Mouse (Mus musculus): ENCODE data around the gene Aig1. TPM values are rescaled to one million over a fixed set of nuclear protein-coding genes. Genes with fewer than 3 reads are reported as not detected.
"Not testable (repeated sequence)": the region's sequence is repeated elsewhere in the genome, so short reads cannot be mapped to it uniquely, and the experiment has no call there.

The Aig1 gene
- total RNA-seq (2015; ENCODE audit: low replicate concordance) (3.6 and 5.4 TPM in 2 replicates), total RNA-seq (2017; ENCODE audit: low replicate concordance) (2.0 and 6.9 TPM in 2 replicates)

- peak; percentile 98 for ATAC-seq (replicated peaks; ENCODE audit: low FRiP score, poor library complexity, severe bottlenecking)
Measured at GRCm38 (mm10) chr10:13868371-13869321, at the start of gene Aig1. Gene Aig1, minus strand, starts transcription at chr10:13868980.

GRCm38 (mm10) chr10:13916645-13917342, 48.0 kb upstream of the Aig1 start:
- no peak for ATAC-seq (replicated peaks; ENCODE audit: low FRiP score, poor library complexity, severe bottlenecking)

DNA sequence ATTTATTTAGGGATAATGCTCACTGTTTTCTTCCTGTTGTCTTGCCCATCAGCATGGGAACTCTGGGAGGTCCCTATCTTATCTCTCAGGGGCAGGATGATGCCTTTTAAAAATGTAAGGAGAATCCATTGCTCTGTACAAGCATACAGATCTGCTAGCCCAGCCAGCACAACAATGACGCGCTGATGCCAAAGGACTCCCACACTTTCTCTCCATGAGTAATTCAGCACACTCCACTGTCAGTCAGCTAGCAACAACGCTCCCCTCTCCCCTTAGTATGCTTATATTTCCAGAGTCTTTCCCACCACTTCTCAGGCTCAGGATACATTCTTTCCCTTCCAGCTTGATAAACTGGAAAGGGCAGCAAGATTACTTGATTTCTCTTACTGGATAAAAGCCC, 46.4 kb upstream of the Aig1 start:
- no peak for ATAC-seq (replicated peaks; ENCODE audit: low FRiP score, poor library complexity, severe bottlenecking)

DNA sequence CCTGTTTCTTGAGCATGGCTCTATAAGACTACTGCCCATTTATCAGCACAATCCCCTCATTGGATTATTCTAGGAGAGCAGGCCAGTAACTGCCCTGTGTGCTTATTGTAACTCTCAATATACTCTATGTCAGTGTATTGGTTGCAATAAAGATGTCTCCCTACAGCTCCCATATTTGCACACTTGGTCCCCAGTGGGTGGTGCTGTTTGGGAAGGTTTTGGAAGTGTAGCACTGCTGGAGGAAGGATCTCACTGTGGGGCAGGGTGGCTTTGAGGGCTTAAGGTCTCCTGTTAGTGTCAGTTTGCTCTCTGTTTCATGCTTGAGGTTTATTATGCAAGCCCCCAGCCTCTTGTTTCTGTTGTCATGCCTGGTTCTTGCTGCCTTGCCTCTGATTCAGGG, 44.9 kb upstream of the Aig1 start:
- no peak for ATAC-seq (replicated peaks; ENCODE audit: low FRiP score, poor library complexity, severe bottlenecking)

- ATAC-seq (replicated peaks; ENCODE audit: low FRiP score, poor library complexity, severe bottlenecking), result no peak
Measured at GRCm38 (mm10) chr10:13906261-13906741, 37.5 kb upstream of the Aig1 start.

- ATAC-seq (replicated peaks; ENCODE audit: low FRiP score, poor library complexity, severe bottlenecking), result no peak
Measured at GRCm38 (mm10) chr10:13905618-13906017, 36.8 kb upstream of the Aig1 start.

DNA sequence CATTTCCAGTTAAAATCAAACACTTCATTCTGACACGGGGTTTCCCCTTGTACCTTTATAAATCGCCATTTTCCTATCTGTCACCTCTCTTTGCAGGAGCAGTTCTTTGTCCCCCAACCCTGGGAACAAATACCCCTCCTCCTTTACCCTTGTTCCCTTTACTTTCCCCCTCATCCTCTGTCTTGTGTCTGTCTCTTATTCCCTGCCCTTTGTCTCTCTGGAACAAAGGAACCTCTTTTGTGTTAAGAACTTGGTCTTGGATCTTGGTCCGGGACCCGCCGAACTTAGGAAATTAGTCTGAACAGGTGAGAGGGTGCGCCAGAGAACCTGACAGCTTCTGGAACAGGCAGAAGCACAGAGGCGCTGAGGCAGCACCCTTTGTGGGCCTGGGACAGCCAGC, 24.0 kb upstream of the Aig1 start:
- ATAC-seq (replicated peaks; ENCODE audit: low FRiP score, poor library complexity, severe bottlenecking), result not testable (repeated sequence)

GRCm38 (mm10) chr10:13882975-13883875, 14.4 kb upstream of the Aig1 start:
- ATAC-seq (replicated peaks; ENCODE audit: low FRiP score, poor library complexity, severe bottlenecking), result no peak

- ATAC-seq (replicated peaks; ENCODE audit: low FRiP score, poor library complexity, severe bottlenecking), result no peak
Measured at GRCm38 (mm10) chr10:13882490-13882889, 13.7 kb upstream of the Aig1 start.

- ATAC-seq (replicated peaks; ENCODE audit: low FRiP score, poor library complexity, severe bottlenecking), result no peak
Measured at GRCm38 (mm10) chr10:13878696-13879095, 9.9 kb upstream of the Aig1 start.

GRCm38 (mm10) chr10:13875038-13875420, 6.2 kb upstream of the Aig1 start:
- ATAC-seq (replicated peaks; ENCODE audit: low FRiP score, poor library complexity, severe bottlenecking), result no peak

DNA sequence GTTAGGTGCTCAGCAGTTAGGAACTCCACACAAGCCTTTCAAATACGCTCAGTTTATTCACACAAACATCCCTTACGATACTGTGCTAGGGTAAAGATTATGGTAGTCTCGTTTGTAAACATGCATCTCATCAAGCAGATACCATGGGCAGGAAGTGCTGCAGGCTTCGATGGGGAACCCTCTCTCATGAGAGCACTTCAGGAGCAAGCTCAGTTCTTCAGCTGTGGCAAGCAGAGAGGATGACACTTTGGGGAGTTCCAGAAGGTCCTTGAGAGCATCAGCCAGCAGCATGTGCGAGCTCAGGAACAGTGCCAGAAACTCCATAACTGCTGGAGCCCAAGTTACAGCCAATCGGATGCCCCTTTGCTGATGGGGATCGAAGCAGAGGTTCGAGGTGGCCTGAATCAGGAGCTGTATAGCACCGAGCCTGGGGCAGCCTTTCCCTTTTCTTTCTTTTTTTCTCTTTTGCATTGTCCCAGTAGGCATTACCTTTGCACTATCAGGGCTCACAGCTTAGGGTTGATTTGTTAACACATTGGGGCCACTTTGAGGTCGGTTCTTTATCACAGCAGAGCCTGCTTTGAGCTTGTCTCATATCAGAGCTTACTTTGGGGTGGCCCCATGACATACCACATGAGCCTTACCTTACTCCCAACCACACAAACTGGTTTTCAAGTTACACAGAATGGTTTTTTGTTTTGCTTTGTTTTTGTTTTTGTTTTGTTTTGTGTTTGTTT, 5.7 kb upstream of the Aig1 start:
- ATAC-seq (replicated peaks; ENCODE audit: low FRiP score, poor library complexity, severe bottlenecking), result peak; percentile 42; the same call in 1 of the 2 replicates

DNA sequence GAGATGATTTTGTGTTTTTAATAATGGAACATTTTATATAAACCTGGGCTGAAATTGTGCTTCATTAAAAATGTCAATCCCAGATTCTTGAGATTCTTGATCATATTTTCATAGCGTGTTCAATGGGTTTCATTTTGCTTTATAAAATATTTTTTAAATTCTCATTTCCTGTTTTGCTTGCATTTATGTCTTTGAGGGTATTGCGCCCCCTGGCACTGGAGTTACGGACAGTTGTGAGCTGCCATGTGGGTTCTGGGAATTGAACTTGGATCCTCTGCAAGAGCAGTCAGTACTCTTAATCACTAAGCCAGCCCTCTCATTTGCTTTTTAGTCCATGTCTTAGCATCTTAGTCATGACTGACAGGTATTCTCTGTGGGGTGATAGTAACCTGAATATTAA, 1.8 kb upstream of the Aig1 start:
- no peak for ATAC-seq (replicated peaks; ENCODE audit: low FRiP score, poor library complexity, severe bottlenecking)

GRCm38 (mm10) chr10:13869322-13870035, 699 bp upstream of the Aig1 start:
- ATAC-seq (replicated peaks; ENCODE audit: low FRiP score, poor library complexity, severe bottlenecking), result no peak

DNA sequence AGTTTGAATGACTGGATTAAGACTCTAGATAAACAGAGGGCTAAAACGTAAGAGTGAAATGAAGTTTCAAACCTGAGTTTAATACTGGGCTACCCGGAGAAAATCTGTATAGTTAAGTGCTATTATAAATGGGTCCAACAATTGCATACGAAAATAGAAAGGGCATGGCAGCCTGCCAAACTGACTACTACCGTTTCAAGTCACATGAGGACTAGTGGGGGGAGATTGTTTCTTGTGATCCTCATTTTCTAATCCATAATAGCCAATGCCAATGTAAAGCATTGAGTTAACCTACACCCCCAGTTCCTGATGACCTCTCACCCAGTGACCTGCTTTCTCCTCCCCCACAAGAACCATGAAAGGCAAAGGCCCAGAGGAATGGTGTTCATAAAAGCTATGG, 2.4 kb downstream of the Aig1 start:
- ATAC-seq (replicated peaks; ENCODE audit: low FRiP score, poor library complexity, severe bottlenecking), result no peak

GRCm38 (mm10) chr10:13861115-13861909, 7.5 kb downstream of the Aig1 start:
- no peak for ATAC-seq (replicated peaks; ENCODE audit: low FRiP score, poor library complexity, severe bottlenecking)

GRCm38 (mm10) chr10:13856438-13856837, 12.3 kb downstream of the Aig1 start:
- ATAC-seq (replicated peaks; ENCODE audit: low FRiP score, poor library complexity, severe bottlenecking), result no peak

DNA sequence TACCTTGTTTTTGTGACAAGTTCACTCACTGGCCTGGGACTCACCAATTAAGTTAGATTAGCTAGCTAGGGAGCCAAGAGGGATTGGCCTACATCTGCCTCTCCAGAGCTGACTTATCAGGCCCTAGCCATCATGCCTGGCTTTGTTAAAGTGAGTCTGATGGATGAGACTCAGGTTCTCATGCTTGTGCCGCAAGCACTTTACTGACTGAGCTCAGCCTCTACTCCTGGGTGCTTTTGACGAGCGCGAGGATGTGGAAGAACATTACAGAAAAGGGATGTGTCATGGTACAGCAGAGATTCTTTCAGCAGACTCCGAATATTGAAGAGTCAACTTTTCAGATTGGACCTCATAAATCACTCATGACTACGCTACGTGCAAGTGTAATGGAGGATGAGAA, 12.8 kb downstream of the Aig1 start:
- no peak for ATAC-seq (replicated peaks; ENCODE audit: low FRiP score, poor library complexity, severe bottlenecking)
